Mouse (Mus musculus) cerebellum, postnatal 14 days (tissue): ENCODE data around the gene Kcnk2.

Source experiments
- DNase-seq, 2 experiments: peaks; one replicate each; pipeline ENCODE4 v3.0.0; 2021; ENCODE audit warnings: mixed read lengths in 2 of 2

Gene Kcnk2

DNA sequence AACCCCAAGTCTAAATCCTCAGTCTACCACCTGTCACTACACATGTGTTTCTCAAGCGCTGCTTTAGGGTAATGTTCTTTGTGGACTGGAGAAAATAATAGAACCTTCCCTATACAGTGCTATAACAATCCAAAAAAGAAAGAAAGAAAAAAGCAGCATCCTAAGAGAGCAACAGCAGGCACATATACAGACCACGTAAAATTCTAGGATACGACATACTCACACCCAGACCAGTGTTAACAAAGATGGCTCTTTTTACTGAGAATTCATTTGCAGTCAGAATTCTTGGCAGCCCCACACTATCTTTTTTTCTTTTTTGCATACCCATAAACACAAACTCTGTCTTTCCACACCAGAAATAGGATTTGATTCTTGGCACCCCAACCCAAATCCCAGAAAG, 187.6 kb downstream of the Kcnk2 start:
- DNase-seq = no peak

DNA sequence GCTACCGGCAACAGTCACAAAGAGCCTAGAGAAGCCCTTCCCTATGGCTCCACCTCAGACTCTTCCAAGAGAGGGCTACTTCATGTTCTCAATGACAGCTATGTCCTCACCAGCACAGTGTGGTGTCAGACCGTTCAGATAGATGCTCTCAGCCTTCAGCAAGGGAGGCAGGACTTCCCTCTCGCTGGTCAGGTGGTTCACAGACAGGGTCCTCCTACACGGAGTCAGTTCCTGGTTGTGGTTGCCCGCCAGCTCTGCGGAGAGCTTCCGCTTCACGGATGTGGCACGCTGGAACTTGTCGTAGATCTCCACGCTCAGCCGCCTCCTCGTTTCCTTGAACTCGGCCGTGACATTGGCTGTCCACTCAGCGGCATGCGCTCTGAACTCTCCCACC, 192.4 kb downstream of the Kcnk2 start:
- DNase-seq = peak; percentile 27 to 39

DNA sequence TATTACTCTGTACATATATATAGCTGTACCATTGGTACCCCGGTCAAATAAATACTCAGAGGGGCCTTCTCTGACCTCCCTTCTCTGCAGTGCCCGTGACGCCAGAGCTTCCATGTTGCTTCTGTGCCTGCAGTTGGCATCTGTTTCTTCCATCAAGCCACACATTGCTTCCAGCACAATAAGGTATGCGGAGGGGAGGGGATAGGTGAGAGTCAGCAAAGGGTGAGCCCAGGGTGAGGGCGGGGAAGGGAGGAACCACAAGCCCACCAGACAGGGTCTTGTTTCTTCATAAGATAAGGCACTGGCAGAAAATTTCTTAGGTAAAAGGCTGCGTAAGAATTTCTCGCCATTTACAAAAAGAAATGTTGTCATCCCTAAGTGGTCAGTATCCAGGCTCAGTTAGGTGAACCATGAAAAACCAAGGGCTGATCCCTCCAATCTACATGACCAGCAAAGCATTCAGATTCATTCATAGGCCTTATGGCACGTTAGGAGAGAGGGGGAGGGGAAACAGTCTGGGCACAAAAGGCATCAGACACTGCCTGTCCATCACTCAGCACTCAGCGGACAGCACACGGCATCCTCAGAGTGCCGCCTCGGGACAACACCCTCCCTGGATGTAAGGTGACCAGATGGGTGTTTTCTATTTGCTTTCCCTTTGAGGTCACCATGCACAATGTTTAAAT, 192.9 kb downstream of the Kcnk2 start:
- peak in 1 of 2 experiments; percentile 25 for DNase-seq

DNA sequence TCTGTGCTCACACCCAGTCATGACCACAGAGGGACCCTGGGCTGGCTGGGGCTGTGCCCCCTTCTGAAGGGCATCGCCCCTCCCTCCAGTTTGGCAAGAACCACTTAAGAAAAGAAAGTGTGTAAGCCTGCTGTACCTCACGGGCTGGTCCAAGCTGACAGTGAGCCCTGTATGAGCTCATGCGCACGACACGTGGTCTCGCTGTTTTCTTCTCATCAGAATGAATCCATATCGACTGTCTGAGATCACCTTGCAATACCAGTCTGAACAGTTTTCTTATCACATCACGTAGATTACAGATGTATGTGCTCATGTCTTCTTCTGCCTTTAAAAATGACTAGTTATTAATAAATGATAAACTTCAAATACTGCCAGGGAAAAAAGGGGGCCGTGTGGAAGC, 193.5 kb downstream of the Kcnk2 start:
- DNase-seq = no peak

DNA sequence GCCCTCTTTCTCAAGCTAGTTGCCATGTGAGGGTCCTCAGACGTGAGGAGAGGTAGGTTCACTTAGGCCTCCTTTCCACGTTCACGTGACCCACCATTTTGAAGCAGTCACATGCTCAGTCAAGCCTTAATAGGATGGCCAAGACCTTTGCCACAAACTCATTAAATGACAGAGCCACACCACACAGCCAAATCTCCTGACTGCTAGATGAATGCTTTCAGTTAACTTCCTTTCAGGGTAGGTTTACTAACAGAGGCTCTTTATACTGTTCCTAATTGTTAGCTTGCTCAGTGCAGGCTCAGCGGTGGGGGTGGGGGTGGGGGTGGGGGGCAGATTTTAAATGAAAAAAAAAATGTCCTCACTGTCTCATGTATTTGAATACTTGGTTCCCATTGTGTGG, 206.3 kb downstream of the Kcnk2 start:
- no peak for DNase-seq

DNA sequence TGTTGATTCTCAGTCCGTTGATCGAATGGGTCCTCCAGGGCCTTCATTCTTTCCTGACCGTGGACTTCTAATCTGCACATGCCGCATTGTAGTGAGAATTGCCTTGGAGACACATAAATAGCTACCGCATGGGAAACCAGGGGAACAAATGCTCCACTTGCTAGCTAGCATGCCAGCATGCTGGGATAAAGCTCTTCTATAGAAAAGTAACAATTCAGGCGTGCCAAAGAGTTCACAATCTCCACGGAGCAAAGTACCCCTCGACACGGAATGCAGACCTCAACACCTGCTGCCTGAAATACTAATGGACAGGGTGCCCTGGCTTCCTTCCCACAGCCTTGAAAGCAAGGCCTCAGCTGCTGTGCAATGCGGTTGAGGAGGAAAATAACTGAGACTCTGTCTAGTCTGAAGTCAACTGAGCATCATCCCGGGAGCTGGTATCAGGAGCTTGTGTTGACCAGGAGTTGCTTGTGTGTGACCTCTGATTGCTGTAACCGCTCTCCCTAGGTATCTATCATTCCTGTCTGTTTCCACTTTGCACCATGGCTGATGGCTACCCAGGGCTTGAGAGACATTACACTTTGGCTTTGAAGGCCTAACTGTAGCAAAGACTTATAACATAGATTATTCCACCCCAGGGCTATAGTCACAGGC, 214.2 kb downstream of the Kcnk2 start:
- peak; percentile 33 to 48 for DNase-seq

DNA sequence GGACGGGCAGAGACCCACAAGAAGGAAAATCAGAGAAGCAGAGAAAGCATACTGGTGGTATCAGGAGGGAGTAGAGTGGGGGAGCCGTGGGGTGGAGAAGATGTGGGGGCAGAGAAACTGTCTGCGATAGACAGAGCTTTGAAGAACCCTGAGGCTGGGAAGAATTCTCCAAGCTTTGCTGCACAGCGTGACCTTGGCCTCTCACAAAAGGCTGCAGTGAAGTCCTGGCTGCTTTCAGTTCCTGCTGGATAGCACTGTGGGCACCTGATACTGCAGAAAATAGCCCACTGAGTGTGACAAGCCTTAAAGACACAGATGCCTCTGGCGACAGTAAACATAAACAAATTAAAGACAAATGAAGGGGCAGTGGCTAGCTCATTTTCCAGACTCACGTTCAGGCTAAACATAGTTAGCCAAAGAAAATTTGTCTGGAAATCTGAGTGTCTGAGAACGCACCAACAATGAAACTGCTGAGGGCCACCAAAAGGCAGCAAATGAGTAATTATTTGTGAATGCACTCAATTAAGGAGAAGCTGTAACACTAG, 216.8 kb downstream of the Kcnk2 start:
- DNase-seq = peak; percentile 20 to 38

DNA sequence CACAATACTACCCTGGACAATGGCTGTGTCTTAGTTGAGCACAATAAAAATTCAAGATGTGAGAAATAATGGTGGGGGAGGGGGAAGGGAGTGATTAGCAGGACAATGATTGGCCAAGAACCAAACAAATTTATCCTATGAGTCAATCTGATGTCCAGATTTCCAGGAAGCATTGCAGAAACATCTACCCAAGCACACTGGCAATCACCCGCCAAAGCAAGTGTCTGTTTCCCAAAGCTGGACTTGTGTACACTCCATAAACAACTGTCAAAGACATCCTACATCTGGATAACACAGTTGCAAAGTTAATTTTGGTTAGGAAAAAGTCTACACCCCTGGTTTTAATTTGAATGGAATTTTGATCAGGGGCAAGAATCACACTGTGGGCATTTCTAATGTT, 224.3 kb downstream of the Kcnk2 start:
- DNase-seq = no peak

DNA sequence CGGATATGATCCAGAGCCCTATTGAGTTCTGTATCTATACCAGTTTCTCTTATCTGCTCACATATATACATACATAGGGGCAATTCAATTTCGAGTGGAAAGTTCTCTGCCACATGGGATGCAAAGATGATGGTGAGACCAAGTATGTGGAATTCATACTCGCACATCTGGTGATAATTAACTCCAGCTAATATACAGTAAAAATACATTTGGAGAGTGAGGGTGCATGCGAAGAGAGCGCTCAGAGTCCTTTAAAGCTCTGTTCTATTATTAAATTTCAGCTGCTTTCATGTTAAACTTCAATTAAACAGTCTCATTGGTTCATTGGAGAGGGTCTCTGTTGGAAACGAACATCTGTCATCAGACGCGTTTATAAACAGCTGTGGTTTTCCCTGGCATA, 228.6 kb downstream of the Kcnk2 start:
- DNase-seq = no peak

DNA sequence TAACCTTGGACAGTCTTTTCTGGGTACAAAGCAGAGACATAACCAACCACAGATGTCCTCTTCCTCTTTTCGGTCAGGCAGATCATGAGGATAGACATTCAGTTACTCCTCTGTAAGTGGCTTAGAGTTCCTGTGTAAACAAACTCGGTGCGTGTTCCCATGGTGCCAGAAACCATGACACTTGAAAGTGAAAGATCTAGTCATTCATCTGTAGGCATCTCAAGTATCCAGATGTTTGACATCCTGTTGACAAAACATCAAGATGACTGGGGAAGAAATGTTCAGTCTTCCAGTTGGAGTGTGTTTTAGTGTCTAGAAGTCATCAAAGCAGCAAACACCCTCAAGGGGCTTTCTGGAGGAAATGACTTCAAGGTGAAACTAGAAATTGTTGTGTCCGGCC, 230.9 kb downstream of the Kcnk2 start:
- DNase-seq = no peak

DNA sequence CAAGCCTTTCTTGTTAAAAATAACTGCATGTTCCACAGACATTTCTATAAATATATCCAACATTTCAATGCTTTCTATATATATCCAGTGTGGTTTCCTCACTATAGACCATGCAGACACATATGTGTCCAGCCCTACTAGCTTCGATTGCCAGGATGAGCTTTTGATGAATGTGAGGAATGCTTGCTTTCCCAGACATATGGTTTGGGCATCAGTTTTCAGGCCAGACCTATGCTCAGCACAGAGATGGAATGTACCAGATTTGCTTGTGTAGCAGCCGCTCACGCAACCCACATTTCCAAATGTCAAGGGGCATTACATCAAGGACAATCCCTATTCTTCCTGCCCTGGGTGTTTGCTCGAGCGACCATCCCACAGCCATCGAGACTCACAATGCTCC, 236.3 kb downstream of the Kcnk2 start:
- no peak for DNase-seq

DNA sequence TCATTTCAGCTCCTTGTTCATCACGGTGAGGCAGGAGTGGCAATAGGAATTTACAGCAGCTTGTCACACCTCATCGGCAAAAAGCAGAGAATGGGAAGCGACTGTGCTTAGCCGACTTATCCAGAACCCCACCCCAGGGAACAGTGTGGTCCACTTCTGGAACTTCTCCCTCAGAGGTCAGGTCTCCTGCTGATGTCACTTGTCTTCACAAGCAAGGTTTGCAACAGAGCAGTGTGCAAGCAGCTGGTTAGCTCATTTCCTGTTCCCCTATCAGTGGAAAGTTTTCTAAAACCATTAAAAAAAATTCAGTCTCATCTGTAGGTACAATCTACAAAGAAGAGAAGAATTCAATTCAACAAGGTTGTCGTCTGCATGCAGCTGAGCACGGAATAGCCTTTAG, 236.9 kb downstream of the Kcnk2 start:
- no peak for DNase-seq

DNA sequence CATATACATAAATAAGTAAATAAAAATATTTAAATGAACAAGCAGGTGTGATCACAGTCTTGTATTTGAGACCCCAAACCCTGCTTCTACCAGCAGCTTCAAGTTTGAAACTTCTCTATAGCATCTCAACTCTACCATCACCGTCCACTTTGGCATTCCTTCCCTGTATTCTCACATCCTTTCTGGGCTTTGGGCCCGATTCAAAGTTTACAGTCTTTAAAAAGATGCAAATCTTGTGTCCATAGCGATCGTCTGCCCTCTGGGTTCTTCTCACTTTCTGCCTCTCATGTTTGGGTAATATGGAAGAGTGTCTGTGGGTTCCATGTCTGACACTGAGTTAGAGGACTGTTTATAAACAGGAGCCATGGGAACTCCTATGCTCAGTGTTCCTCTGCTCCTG, 237.4 kb downstream of the Kcnk2 start:
- DNase-seq = no peak

DNA sequence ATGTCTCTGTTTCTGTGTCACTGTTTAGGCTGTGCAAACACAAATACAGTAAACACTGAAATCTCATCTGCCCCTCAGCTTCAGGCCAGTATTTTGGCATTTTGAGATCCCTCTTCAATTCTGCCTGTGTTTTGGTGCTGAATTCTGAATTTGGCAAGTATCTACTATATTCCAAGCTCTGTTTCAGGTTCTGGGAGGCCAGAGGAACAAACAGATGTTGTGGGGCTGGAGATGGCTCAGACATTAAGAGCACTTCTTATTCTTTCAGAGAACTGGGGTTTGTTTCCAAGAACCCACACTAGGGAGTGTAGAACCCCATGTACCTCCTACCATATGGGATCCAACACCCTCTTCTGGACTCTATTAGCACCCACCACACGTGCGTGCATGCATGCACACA, 237.8 kb downstream of the Kcnk2 start:
- DNase-seq = no peak
